Mouse (Mus musculus) forebrain, embryonic 13.5 days (tissue): ENCODE data around the gene Rpp25. TPM values are rescaled to one million over a fixed set of nuclear protein-coding genes. Genes with fewer than 3 reads are reported as not detected.
A peak's percentile ranks its signal among the peaks of the same experiment; 100 is the strongest.

Source experiments
- ATAC-seq: fragments of 200-750 bp; cut with Nextera tagmentation; 2 replicates; pipeline ENCODE4 v1.8.0; 2017
- H3K27ac ChIP-seq: fragments of 300-500 bp; sonication (generic); 2 replicates; pipeline ENCODE4 v1.5.1; 2015; ENCODE audit warnings: inconsistent platforms, mild to moderate bottlenecking, moderate library complexity
- H3K27me3 ChIP-seq: fragments of 300-500 bp; sonication (generic); 2 replicates; pipeline ENCODE4 v1.6.1; 2015; ENCODE audit warnings: mild to moderate bottlenecking, inconsistent platforms
- H3K36me3 ChIP-seq: fragments of 300-500 bp; sonication (generic); 2 replicates; pipeline ENCODE4 v1.6.1; 2015; ENCODE audit warnings: mild to moderate bottlenecking, inconsistent platforms; ENCODE audit not compliant: poor library complexity, severe bottlenecking
- H3K4me1 ChIP-seq: fragments of 300-500 bp; sonication (generic); 2 replicates; pipeline ENCODE4 v1.6.1; 2015; ENCODE audit warnings: inconsistent platforms
- H3K4me2 ChIP-seq: fragments of 300-500 bp; sonication (generic); 2 replicates; pipeline ENCODE4 v1.6.1; 2015; ENCODE audit warnings: inconsistent platforms, mild to moderate bottlenecking, moderate library complexity
- H3K4me3 ChIP-seq: fragments of 300-500 bp; sonication (generic); 2 replicates; pipeline ENCODE4 v1.5.1; 2015; ENCODE audit warnings: mild to moderate bottlenecking, inconsistent platforms
- H3K9ac ChIP-seq: fragments of 300-500 bp; sonication (generic); 2 replicates; pipeline ENCODE4 v1.6.1; 2015; ENCODE audit warnings: mild to moderate bottlenecking, inconsistent platforms
- H3K9me3 ChIP-seq: fragments of 300-500 bp; sonication (generic); replicated peaks from 2 replicates; pipeline ENCODE4 v1.6.1; 2016; ENCODE audit warnings: inconsistent platforms
- WGBS: fragments of 180-500 bp; shearing (Covaris S2); methylation state at CpG from one replicate; pipeline ENCODE4 v1.1.7; 2015; 5-methylcytosine and 5-hydroxymethylcytosine counted together
- polyA plus RNA-seq: library from polyadenylated mRNA; unstranded; fragments of >200 nt; fragmentation: Nextera tagmentation; extraction: Ambion mirVana; gene quantifications from 2 replicates; pipeline ENCODE4 v1.2.1, GENCODE M21; 2015

Rpp25 gene
- 11.0 and 12.8 TPM in 2 replicates for polyA plus RNA-seq

DNA sequence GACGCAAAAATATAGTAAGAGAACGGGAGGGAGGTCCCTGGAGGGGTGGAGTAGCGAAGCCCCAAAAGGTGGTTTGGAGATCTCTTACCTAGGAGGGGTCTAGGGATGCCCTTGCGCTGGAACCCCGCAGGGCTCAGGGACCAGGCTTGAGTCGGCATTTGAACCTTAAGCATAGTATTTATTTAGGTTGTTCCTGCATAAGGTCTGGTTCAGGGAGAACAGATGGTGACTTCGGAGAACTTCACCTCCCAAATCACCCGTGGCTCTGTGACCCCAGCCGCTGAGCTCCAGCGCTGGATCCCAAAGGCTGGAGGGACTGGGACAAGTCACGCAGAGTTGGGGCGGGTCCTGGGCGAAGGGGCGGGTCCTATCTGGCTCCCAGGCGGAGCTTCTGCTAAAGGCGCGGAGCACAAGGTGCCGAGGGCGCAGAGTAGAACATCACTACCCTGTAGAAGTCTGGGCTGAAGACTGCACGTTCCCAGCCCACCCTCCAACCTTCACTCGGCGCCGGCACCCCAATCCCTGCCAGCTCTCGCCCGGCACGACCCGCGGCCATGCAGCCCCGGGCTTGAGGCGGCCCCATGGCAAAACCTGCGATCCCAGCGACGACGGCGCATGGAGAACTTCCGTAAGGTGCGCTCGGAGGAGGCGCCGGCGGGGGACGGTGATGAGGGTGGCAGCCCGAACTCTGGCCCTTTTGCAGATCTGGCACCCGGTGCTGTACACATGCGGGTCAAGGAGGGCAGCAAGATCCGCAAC, at the start of gene Rpp25:
Gene Rpp25 (plus strand): TSS at position 405 of the 759 bp plus-strand sequence.
- H3K4me3 ChIP-seq, result peak within 1 kb of the TSS; percentile 45
- H3K4me2 ChIP-seq, result peak within 1 kb of the TSS; percentile 88
- H3K4me1 ChIP-seq, result peaks cover 64% of the 10 kb centered on the region
- H3K9ac ChIP-seq, result peak within 1 kb of the TSS; percentile 51
- H3K9me3 ChIP-seq, result no peaks in the 10 kb centered on the region
- peak within 1 kb of the TSS; percentile 97 for H3K27ac ChIP-seq
- no peaks in the 10 kb centered on the region for H3K36me3 ChIP-seq
- ATAC-seq, result peak; percentile 61
- H3K27me3 ChIP-seq, result peaks cover 67% of the 10 kb centered on the region
- WGBS, result under 1% methylated on average over 43 of the region's 46 CpGs

GRCm38 (mm10) chr9:57459707-57460106, 44.1 kb upstream of the Rpp25 start:
- no peak for ATAC-seq
- H3K36me3 ChIP-seq, result peaks cover 17% of the 10 kb centered on the region
- H3K4me2 ChIP-seq, result no peak overlapping the region
- H3K4me3 ChIP-seq, result no peak overlapping the region
- 92% methylated on average over 2 of the region's 2 CpGs for WGBS
- no peak overlapping the region for H3K27ac ChIP-seq
- no peaks in the 10 kb centered on the region; the same call in 1 of the 2 replicates for H3K9me3 ChIP-seq
- H3K9ac ChIP-seq, result no peak overlapping the region
- H3K4me1 ChIP-seq, result no peaks in the 10 kb centered on the region
- no peaks in the 10 kb centered on the region for H3K27me3 ChIP-seq

- Histone ChIP-seq H3K27ac (no peak overlapping the region), H3K4me1 (peaks cover 22% of the 10 kb centered on the region), H3K27me3 (no peaks in the 10 kb centered on the region), H3K9ac (no peak overlapping the region), H3K36me3 (peaks cover 17% of the 10 kb centered on the region), H3K9me3 (no peaks in the 10 kb centered on the region; the same call in 1 of the 2 replicates), H3K4me2 (no peak overlapping the region), H3K4me3 (no peak overlapping the region)
- ATAC-seq, result no peak
- WGBS, result 95% methylated on average over 6 of the region's 6 CpGs
Observed at GRCm38 (mm10) chr9:57462866-57463265, 41.0 kb upstream of the Rpp25 start.

DNA sequence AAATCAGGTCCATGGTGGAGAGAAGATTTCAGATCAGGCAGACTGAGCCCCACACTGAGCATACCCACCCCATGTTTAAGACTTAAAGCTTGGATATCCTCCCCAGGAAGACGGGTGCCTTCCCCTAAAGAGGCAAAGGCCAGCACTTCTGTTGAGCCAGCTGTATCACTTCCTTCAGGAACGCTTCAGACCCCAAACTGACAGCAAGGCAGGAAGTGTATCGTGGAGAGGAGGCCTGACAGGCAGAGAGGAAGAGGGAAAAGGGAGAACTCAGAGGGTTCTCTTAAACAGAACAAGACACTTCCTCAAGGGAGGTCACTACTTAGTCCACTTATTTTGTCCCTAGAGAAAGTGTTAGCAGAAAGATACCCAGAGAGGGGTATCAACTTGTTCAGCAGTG, 37.7 kb upstream of the Rpp25 start:
- H3K4me3 ChIP-seq, result 0 out of 2 replicates have a peak overlapping the region, but pooled peaks have one; percentile 80

DNA sequence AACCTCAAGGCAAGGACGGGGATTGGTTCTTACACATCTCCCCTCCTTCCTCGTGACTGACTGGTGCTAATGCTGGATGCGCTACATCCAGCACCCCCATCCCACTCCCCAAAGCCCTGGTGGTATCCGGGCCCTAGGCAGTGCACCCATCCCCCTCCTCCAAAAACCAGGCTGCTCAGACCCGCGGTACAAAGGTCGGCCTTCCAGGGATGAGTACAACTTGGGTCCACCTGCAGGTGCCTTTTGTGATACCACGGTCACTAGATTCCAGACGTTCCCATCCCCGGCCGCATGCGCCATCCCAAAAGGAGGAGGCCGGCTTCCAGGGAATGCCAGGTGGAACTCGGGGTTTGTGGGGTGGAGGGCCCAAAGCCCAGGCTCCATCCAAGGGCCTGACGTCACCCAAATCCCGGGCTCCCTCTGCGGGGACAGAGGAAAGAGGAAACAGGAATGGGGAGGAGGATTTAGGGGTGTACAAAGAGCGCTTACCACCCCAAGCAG, 36.5 kb upstream of the Rpp25 start:
- Histone ChIP-seq H3K27me3 (peaks cover 3% of the 10 kb centered on the region; the same call in 1 of the 2 replicates), H3K4me3 (peak overlapping the region; percentile 80), H3K36me3 (peaks cover 7% of the 10 kb centered on the region; the same call in 1 of the 2 replicates), H3K9ac (peak overlapping the region; percentile 94), H3K27ac (peak overlapping the region; percentile 81), H3K4me2 (peak overlapping the region; percentile 84), H3K4me1 (peaks cover 27% of the 10 kb centered on the region), H3K9me3 (no peaks in the 10 kb centered on the region)
- ATAC-seq, result peak; percentile 71
- 1% methylated on average over 18 of the region's 18 CpGs for WGBS

More for the DNA sequence above, 37.7 kb upstream of the Rpp25 start:
- peak overlapping the region; percentile 84 for H3K4me2 ChIP-seq
- peaks cover 27% of the 10 kb centered on the region for H3K4me1 ChIP-seq
- no peaks in the 10 kb centered on the region for H3K9me3 ChIP-seq
- H3K27me3 ChIP-seq, result peaks cover 3% of the 10 kb centered on the region; the same call in 1 of the 2 replicates
- ATAC-seq, result no peak
- H3K9ac ChIP-seq, result no peak overlapping the region
- H3K27ac ChIP-seq, result no peak overlapping the region
- H3K36me3 ChIP-seq, result peaks cover 15% of the 10 kb centered on the region; the same call in 1 of the 2 replicates
- 81% methylated on average over 3 of the region's 3 CpGs for WGBS

DNA sequence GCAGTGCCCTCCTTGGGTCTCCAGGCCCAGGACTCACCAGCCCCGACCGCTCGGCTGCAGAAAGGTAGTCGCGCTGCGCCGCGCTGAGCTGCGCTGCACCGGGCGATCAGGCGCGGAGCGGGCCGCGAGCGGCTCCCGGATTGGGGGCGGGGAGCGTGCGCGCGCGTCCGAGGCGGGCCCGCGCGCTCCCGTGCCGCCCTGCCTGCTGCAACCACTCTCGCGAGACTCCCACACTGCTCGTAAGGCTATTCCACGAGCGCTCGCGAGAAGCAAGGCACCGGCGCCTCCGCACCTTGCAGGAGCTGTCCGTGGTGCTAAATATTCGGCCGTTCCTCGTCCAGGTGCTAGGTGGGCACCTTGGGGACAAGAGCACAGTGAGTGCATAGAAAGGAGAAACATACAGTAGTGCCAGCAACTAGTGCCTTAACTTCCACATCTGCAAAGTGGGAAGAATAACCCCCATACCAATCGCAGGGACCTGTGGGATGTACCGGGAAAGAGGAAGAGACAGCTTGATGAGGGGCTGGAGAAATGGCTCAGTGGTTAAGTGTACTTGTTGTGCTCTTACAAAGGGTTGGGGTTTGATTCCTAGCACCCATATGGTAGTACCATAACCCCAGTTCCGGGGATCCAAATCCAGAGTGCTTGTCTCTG, 35.8 kb upstream of the Rpp25 start, which contains the start of gene Scamp5:
Gene Scamp5 (minus strand): TSS at position 165 of the 654 bp plus-strand sequence.
- Histone ChIP-seq H3K27ac (peak within 1 kb of the TSS; percentile 81), H3K9me3 (no peaks in the 10 kb centered on the region), H3K27me3 (peaks cover 3% of the 10 kb centered on the region; the same call in 1 of the 2 replicates), H3K4me2 (peak within 1 kb of the TSS; percentile 84), H3K36me3 (peaks cover 7% of the 10 kb centered on the region; the same call in 1 of the 2 replicates), H3K9ac (peak within 1 kb of the TSS; percentile 94), H3K4me1 (peaks cover 27% of the 10 kb centered on the region), H3K4me3 (peak within 1 kb of the TSS; percentile 80)
- WGBS, result 2% methylated on average over 42 of the region's 48 CpGs
- peak; percentile 96 for ATAC-seq

DNA sequence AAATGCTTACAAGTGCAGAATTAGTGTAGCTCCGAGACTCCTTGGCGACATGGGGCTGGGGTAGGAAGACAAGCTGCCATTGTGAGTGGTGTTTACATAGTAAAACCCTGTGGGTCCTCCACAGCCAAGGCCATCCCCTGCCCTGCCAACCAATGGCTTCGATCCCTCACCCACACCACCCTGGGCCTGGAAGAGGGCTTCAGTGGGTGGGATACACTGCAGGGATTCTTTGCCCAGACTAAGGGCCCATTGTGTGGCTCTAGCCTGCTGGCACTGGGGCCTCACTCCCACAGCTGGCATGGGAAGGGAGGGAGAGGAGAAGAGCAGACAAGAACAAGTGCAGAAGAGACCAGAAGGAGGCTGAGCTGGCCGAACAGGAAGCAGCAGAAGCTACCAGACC, 34.9 kb upstream of the Rpp25 start:
- no peak overlapping the region for H3K27ac ChIP-seq
- H3K4me2 ChIP-seq, result no peak overlapping the region
- peaks cover 3% of the 10 kb centered on the region; the same call in 1 of the 2 replicates for H3K27me3 ChIP-seq
- H3K9ac ChIP-seq, result no peak overlapping the region
- ATAC-seq, result no peak
- H3K4me3 ChIP-seq, result peak overlapping the region; percentile 80; the same call in 1 of the 2 replicates
- H3K4me1 ChIP-seq, result peaks cover 27% of the 10 kb centered on the region
- WGBS, result 63% methylated on average over 4 of the region's 4 CpGs
- peaks cover 5% of the 10 kb centered on the region; the same call in 1 of the 2 replicates for H3K36me3 ChIP-seq
- no peaks in the 10 kb centered on the region for H3K9me3 ChIP-seq

GRCm38 (mm10) chr9:57485774-57486173, 18.1 kb upstream of the Rpp25 start:
- 13% methylated on average over 7 of the region's 7 CpGs for WGBS
- H3K4me3 ChIP-seq, result no peak overlapping the region
- no peaks in the 10 kb centered on the region for H3K9me3 ChIP-seq
- no peak overlapping the region for H3K4me2 ChIP-seq
- 0 out of 2 replicates have a peak, but pooled peaks cover 13% of the 10 kb centered on the region for H3K27me3 ChIP-seq
- peak overlapping the region; percentile 38; the same call in 1 of the 2 replicates for H3K9ac ChIP-seq
- H3K27ac ChIP-seq, result no peak overlapping the region
- ATAC-seq, result peak; percentile 86
- no peaks in the 10 kb centered on the region for H3K36me3 ChIP-seq
- H3K4me1 ChIP-seq, result 0 out of 2 replicates have a peak, but pooled peaks cover 3% of the 10 kb centered on the region

GRCm38 (mm10) chr9:57487807-57488206, 16.0 kb upstream of the Rpp25 start:
- ATAC-seq, result no peak
- H3K4me2 ChIP-seq, result no peak overlapping the region
- H3K27ac ChIP-seq, result no peak overlapping the region
- no peaks in the 10 kb centered on the region for H3K36me3 ChIP-seq
- H3K27me3 ChIP-seq, result 0 out of 2 replicates have a peak, but pooled peaks cover 13% of the 10 kb centered on the region
- no peak overlapping the region for H3K9ac ChIP-seq
- no peak overlapping the region for H3K4me3 ChIP-seq
- no peaks in the 10 kb centered on the region for H3K9me3 ChIP-seq
- H3K4me1 ChIP-seq, result 0 out of 2 replicates have a peak, but pooled peaks cover 3% of the 10 kb centered on the region
- WGBS, result 76% methylated on average over 7 of the region's 7 CpGs

- Histone ChIP-seq H3K36me3 (no peaks in the 10 kb centered on the region), H3K9me3 (no peaks in the 10 kb centered on the region)
- no peak for ATAC-seq
Observed at GRCm38 (mm10) chr9:57493532-57493931, 10.3 kb upstream of the Rpp25 start.

DNA sequence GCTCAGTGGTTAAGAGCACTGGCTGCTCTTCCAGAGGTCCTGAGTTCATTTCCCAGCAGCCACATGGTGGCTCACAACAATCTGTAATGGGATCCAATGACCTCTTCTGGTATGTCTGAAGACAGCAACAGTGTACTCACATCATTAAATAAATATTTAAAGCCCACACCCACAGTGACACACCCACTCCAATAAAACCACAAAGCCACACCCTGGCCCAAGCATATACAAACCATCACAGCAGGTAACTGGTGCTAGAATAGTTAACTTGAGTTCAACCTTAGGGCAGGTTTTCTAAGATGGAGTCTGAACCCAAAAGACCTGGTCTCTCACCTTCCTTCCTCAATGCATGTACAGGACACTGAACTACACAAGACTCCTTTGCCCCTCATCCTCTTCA, 8.9 kb upstream of the Rpp25 start:
- Histone ChIP-seq H3K27me3 (peaks cover 6% of the 10 kb centered on the region), H3K27ac (no peak overlapping the region), H3K9ac (no peak overlapping the region), H3K36me3 (no peaks in the 10 kb centered on the region), H3K4me1 (peaks cover 13% of the 10 kb centered on the region), H3K4me2 (no peak overlapping the region), H3K4me3 (no peak overlapping the region), H3K9me3 (no peaks in the 10 kb centered on the region)
- ATAC-seq, result no peak

More at GRCm38 (mm10) chr9:57493532-57493931, 10.3 kb upstream of the Rpp25 start:
- H3K9ac ChIP-seq, result no peak overlapping the region
- no peak overlapping the region for H3K4me2 ChIP-seq
- 91% methylated on average over 2 of the region's 2 CpGs for WGBS
- no peaks in the 10 kb centered on the region for H3K27me3 ChIP-seq
- no peak overlapping the region for H3K4me3 ChIP-seq
- H3K27ac ChIP-seq, result no peak overlapping the region
- H3K4me1 ChIP-seq, result peaks cover 8% of the 10 kb centered on the region

GRCm38 (mm10) chr9:57497236-57497635, 6.6 kb upstream of the Rpp25 start:
- Histone ChIP-seq H3K27me3 (peaks cover 19% of the 10 kb centered on the region), H3K4me2 (no peak overlapping the region), H3K9ac (no peak overlapping the region), H3K4me1 (peaks cover 36% of the 10 kb centered on the region), H3K27ac (no peak overlapping the region), H3K4me3 (no peak overlapping the region), H3K9me3 (no peaks in the 10 kb centered on the region), H3K36me3 (no peaks in the 10 kb centered on the region)
- ATAC-seq, result no peak
- WGBS, result 78% methylated on average over 5 of the region's 5 CpGs
